In genomic region chr14:48633141-48633540, GRCm38 (mm10) we compare ENCODE assay signal across 32 mouse cellular contexts. TPM values are rescaled to one million over a fixed set of nuclear protein-coding genes. Genes with fewer than 3 reads are reported as not detected.
"Had no signal": no experiment of that assay in that cellular context is flagged by ENCODE, and none has a peak within 500 bp of the region (broad histone marks: within the 10 kb centered on the region; RNA-seq: fewer than 3 reads in every experiment).

No protein-coding gene starts in this region.

- H3K27me3 ChIP-seq: embryonic facial prominence, embryonic 12.5 days; forebrain, embryonic 15.5 days had no signal

- H3K9ac ChIP-seq: embryonic facial prominence, embryonic 12.5 days; forebrain, embryonic 12.5 days; forebrain, embryonic 13.5 days; forebrain, embryonic 15.5 days; forebrain, postnatal 0 days had no signal

- H3K4me1 ChIP-seq: embryonic facial prominence, embryonic 12.5 days; forebrain, embryonic 12.5 days; forebrain, embryonic 13.5 days; forebrain, embryonic 15.5 days; heart, embryonic 10.5 days had no signal

- ATAC-seq: forebrain, embryonic 13.5 days; forebrain, embryonic 14.5 days; forebrain, embryonic 15.5 days; forebrain, embryonic 16.5 days; forebrain, postnatal 0 days had no signal

- H3K4me3 ChIP-seq: embryonic facial prominence, embryonic 12.5 days; erythroblast, embryonic 14.5 days; forebrain, embryonic 10.5 days; forebrain, embryonic 12.5 days; forebrain, embryonic 13.5 days; forebrain, embryonic 15.5 days; gastrocnemius, adult 2 months; heart, adult 2 months; heart, embryonic 10.5 days had no signal

- H3K36me3 ChIP-seq: embryonic facial prominence, embryonic 12.5 days; forebrain, embryonic 10.5 days; forebrain, embryonic 12.5 days; forebrain, embryonic 15.5 days; heart, embryonic 10.5 days had no signal

- H3K4me2 ChIP-seq: embryonic facial prominence, embryonic 12.5 days; forebrain, embryonic 12.5 days; forebrain, embryonic 13.5 days; forebrain, embryonic 15.5 days had no signal

- DNase-seq: cerebellum, adult 2 months; cerebellum, adult 8-10 months; cerebellum, adult 9-10 months; cerebellum, adult 9-11 months; cerebellum, postnatal 10 days; cerebellum, postnatal 14 days; cerebellum, postnatal 25 days; cerebellum, postnatal 36 days; embryo, embryonic 11 days; forebrain, postnatal 0 days; gastrocnemius, adult 2 months; gastrocnemius, postnatal 10 days; gastrocnemius, postnatal 14 days; gastrocnemius, postnatal 25 days; gastrocnemius, postnatal 36 days; heart, adult 18-20 months; heart, adult 2 months had no signal

- H3K9me3 ChIP-seq: embryonic facial prominence, embryonic 12.5 days; forebrain, embryonic 10.5 days; forebrain, embryonic 12.5 days; forebrain, embryonic 13.5 days; forebrain, embryonic 15.5 days; heart, embryonic 10.5 days had no signal

- H3K27ac ChIP-seq: embryonic facial prominence, embryonic 12.5 days; forebrain, embryonic 10.5 days; forebrain, embryonic 12.5 days; forebrain, embryonic 13.5 days; forebrain, embryonic 15.5 days; gastrocnemius, adult 2 months; heart, adult 2 months; heart, embryonic 10.5 days had no signal

RNA-seq across cellular contexts. Expression of gene Otx2, which starts 40.5 kb away (rescaled TPM):
- total RNA-seq: common myeloid progenitor, adult 5-6 weeks; gastrocnemius, adult 18-20 months; gastrocnemius, adult 2 months; gastrocnemius, adult 8-10 months; gastrocnemius, postnatal 10 days; gastrocnemius, postnatal 14 days; gastrocnemius, postnatal 25 days; gastrocnemius, postnatal 36 days; gastrocnemius, postnatal 4 days; granulocyte monocyte progenitor cell, adult 5-6 weeks; heart, adult 18-20 months; heart, adult 2 months had no signal
- polyA plus RNA-seq: erythroblast, embryonic 14.5 days; gonadal fat pad, adult 2 months; heart, adult 2 months had no signal
